Mouse (Mus musculus) kidney, adult 2 months (tissue): ENCODE measurements around the gene Susd3. TPM values are rescaled to one million over a fixed set of nuclear protein-coding genes. Genes with fewer than 3 reads are reported as not detected.

Experiments
- DNase-seq: peaks from one replicate; pipeline ENCODE4 v3.0.0; 2021
- H3K27ac ChIP-seq: fragments of 200-500 bp; 2 replicates; pipeline ENCODE4 v1.5.1; 2012; ENCODE audit warnings: low read depth, low read length, control low read depth, inconsistent platforms; ENCODE audit not compliant: insufficient read depth
- H3K27me3 ChIP-seq: fragments of 200-500 bp; replicated peaks from 2 replicates; pipeline ENCODE4 v1.6.1; 2012; ENCODE audit warnings: mild to moderate bottlenecking, moderate library complexity, low read length, inconsistent platforms; ENCODE audit not compliant: control insufficient read depth, insufficient read depth
- H3K36me3 ChIP-seq: fragments of 200-500 bp; 2 replicates; pipeline ENCODE4 v1.6.1; 2012; ENCODE audit warnings: mild to moderate bottlenecking, moderate library complexity, low read length, inconsistent platforms; ENCODE audit not compliant: control insufficient read depth, insufficient read depth
- H3K4me1 ChIP-seq: fragments of 200-500 bp; 2 replicates; pipeline ENCODE4 v1.6.1; 2011; ENCODE audit warnings: low read length; ENCODE audit not compliant: control insufficient read depth, insufficient read depth
- H3K4me3 ChIP-seq: fragments of 200-500 bp; 2 replicates; pipeline ENCODE4 v1.5.1; 2011; ENCODE audit warnings: mild to moderate bottlenecking, low read depth, low read length, control low read depth; ENCODE audit not compliant: insufficient read depth
- CTCF ChIP-seq: fragments of 200-500 bp; conservative IDR thresholded peaks from 2 replicates; pipeline ENCODE4 v1.5.1; 2011; ENCODE audit warnings: low read depth, mild to moderate bottlenecking, control low read depth, low read length, moderate library complexity, mixed read lengths; ENCODE audit not compliant: insufficient read depth, insufficient read length
- POLR2A ChIP-seq: fragments of 200-500 bp; IDR thresholded peaks from one replicate; pipeline ENCODE4 v1.6.1; 2011; ENCODE audit warnings: low read depth, low read length, control low read depth
- WGBS: fragments of 180-500 bp; shearing (Covaris S2); methylation state at CpG from one replicate; pipeline ENCODE4 v1.1.7; 2018; 5-methylcytosine and 5-hydroxymethylcytosine counted together
- polyA plus RNA-seq: library from polyadenylated mRNA; depleted of rRNA; stranded (reverse); fragments of >200 nt; gene quantifications from 2 replicates; pipeline ENCODE4 v1.2.3, GENCODE M21; 2012

Gene Susd3
- polyA plus RNA-seq, 1 experiment = 50.1 TPM

DNA sequence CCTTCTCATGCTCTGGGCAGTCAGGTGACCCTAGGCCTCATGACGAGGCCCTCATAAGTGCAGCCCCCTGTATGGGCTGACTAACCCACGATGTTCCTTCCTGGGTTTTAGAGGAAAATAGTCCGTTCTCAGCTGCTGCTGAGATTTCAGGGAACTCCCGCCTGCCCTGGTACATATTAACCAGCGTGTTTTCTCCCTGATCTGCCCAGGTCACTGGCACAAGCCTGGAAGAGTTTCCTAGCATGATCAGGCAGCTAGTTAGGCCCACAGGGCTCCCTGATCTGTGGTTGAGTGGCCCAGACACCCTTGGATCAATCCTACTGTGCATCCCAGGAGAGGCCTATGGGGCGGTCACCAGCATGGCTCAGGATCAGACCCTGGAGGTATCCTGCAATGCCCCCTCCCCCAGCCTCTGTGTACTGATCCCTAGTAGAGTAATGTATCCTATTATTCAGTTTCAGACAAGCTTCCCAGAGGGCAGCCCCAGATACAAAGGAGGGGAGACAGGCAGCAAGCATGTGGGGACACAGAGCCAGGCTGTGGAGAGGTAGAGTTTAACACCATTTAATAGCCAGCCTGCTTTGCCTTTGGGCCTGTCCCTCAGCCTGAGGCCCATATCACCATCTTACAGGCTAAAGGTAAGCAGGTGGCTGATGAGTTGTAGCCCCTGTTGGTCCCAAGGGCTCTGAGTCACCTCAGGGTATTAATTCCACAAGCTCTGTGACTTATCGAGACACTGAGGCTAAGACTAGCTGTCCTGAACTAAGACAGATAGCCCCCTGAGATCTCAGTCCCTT, 57.4 kb downstream of the Susd3 start:
- TF ChIP-seq CTCF (no peak), POLR2A (no peak)
- H3K4me3 ChIP-seq = no peak overlapping the region

DNA sequence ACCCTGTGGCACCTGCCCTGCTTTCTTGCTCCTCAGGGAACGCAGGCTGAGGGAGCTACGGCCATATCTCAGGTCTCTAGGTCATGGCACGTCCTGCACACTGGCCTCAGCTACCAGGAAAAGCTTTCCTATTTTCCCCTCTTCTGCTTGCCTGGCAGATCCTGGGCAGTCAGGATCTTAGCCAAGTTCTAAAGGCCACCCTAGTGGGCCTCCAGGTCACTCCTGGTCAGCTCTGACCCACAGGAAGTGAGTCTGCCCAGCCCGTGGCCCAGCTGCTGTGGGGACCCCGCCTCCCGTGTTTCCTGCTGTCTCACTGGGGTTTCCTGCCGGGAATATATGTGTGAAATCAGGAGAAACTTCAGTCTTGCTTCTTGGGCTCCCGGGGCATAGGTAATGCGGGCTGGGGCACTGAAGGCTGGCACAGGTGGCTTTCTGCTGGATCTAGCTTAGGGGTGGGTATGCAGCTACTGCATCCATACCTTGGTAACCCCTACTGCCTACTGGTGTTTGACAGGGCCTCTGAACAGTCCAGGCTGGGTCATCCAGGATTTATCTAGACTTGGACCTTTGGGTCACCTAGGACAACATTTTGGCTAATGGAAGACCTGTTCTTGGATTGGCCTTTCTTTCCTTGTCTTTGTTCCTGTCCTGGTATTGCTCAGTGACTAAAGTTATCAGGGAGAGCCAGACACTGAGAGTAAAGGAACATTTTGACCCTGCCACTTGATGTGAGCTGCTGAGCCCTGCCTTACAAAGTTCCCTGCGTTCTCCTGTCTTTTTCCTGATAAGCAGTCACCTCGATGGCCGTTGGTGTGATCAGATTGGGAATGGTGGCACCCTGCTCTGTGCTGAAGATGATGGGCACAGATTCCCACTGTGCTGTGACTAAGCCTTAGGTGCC, 58.3 kb downstream of the Susd3 start:
- TF ChIP-seq POLR2A (no peak), CTCF (no peak)
- no peak overlapping the region for H3K4me3 ChIP-seq
- WGBS = 15% methylated on average over 12 of the region's 12 CpGs
- H3K27ac ChIP-seq = peak overlapping the region; percentile 88
- H3K4me1 ChIP-seq = peaks cover 48% of the 10 kb centered on the region
- no peaks in the 10 kb centered on the region for H3K36me3 ChIP-seq
- peak; percentile 94 for DNase-seq
- H3K27me3 ChIP-seq = no peaks in the 10 kb centered on the region

More for the DNA sequence above, 57.4 kb downstream of the Susd3 start:
- peak overlapping the region; percentile 88 for H3K27ac ChIP-seq
- no peaks in the 10 kb centered on the region for H3K27me3 ChIP-seq
- H3K36me3 ChIP-seq = no peaks in the 10 kb centered on the region
- peak; percentile 92 for DNase-seq
- 31% methylated on average over 7 of the region's 7 CpGs for WGBS
- H3K4me1 ChIP-seq = peaks cover 48% of the 10 kb centered on the region

DNA sequence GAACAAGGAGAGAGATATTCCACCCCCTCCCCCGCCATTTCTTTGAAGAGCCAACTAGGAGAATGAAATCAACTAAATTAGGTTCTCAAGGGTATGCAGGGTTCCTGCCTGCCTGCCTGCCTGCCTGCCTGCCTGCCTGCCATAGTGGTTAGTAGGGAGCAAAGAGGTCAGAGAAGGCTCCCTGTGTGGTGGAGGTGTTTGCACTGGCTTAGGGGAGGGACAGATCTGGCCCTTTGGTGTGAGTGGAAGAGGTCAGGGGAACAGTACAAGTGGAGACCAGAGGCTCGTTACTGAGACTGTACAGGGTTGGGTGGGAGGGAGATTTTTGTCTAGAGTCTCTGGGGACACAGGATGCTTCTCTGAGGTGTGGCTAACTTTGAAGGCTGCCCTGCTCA, 59.5 kb downstream of the Susd3 start:
- WGBS = 31% methylated on average over 2 of the region's 2 CpGs
- Histone ChIP-seq H3K27ac (peak overlapping the region; percentile 92), H3K4me1 (peaks cover 48% of the 10 kb centered on the region), H3K27me3 (no peaks in the 10 kb centered on the region), H3K36me3 (no peaks in the 10 kb centered on the region), H3K4me3 (peak overlapping the region; percentile 78)
- no peak for TF ChIP-seq POLR2A
- no peak for TF ChIP-seq CTCF
- peak; percentile 56 for DNase-seq

DNA sequence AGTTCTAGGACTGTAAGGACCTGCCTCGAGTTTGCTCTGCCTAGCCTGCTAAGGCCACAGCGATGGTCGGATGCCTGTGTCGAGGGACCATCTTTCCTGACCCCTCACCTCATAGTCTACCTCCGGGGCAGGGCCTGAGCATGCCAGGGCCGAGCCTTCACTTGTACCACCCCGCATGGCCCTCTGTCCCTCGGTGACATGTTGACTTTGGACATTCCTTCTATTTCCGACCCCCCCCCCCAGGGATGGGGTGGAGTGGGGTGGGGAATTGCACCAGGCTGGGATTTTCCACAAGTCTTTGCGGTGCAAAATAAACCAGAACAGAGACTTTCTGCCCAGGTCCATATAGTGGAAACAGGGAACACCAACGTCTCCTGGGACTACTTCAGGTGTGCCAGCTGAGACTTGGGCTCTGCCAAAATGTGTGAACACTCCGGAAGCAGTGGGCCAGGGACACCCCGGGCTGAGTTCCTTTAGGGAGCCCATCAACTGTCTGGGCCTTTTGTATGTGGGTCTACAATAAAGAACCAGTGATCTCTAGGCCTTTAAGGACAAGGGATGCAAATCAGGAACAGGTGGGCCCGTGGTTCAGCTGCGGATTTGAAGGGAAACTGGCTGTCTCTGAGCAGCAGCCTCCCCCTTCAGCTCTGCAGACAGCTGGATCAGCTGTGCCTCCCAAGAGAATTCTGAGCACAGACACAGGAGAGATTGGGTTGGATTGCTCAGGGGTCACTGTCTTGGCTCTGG, 60.1 kb downstream of the Susd3 start:
- no peak for TF ChIP-seq POLR2A
- no peak for TF ChIP-seq CTCF
- peak; percentile 71 for DNase-seq
- Histone ChIP-seq H3K27me3 (no peaks in the 10 kb centered on the region), H3K27ac (peak overlapping the region; percentile 92), H3K4me1 (peaks cover 48% of the 10 kb centered on the region), H3K4me3 (peak overlapping the region; percentile 78), H3K36me3 (no peaks in the 10 kb centered on the region)
- WGBS = 7% methylated on average over 15 of the region's 15 CpGs

DNA sequence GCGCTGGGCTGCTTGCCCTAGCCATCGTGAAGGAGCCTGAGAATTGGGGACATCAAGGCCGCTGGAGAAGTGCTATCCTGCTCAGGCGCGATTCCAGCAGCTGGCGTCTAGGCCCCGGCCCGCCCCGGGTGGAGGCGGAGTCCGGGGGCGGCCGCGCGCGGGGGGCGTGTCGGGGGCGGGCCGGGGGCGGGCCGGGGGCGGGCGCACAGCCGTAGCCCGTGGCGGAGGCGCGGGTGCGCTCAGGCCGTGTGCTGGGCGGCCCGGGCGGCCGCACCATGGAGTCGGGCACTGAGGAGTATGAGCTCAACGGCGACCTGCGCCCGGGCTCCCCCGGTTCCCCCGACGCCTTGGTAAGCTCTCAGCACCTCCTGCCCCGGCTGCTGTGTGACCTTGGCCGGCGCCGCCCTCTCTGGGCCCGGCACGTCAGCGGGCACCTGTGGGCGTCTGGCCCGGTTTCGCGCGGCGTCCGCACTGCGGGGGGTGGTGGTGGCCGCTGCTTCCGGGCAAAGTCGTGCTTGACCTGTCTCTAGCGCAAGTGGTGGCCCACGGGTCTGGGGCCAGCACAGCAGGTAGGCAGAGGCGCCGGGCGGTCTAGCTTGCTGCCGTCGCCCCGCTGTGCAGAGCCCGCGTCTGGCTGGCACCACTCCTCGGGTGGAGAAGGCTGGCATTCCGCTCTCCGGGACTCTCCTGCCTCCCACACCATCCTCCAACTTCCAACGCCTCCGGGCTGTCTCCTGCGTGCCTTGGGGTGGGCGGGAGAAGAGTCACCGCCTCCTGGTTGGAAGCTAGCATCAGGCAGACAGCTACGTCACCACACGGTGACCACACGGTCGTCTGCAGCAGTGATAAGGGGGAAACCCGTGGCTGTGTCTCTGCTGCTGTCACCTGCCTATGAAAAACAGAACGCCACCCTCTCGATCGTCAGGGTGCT, 61.0 kb downstream of the Susd3 start, which contains the start of gene Ninj1:
Gene Ninj1, plus strand, starts transcription at position 198 of the 931 bp plus-strand sequence.
- H3K27me3 ChIP-seq = no peaks in the 10 kb centered on the region
- DNase-seq = peak; percentile 91
- H3K36me3 ChIP-seq = no peaks in the 10 kb centered on the region
- H3K4me1 ChIP-seq = peaks cover 41% of the 10 kb centered on the region
- peak within 1 kb of the TSS; percentile 78 for H3K4me3 ChIP-seq
- 1% methylated on average over 86 of the region's 87 CpGs for WGBS
- peak within 1 kb of the TSS; percentile 92 for H3K27ac ChIP-seq
- TF ChIP-seq POLR2A (peak; percentile 81), CTCF (no peak)

DNA sequence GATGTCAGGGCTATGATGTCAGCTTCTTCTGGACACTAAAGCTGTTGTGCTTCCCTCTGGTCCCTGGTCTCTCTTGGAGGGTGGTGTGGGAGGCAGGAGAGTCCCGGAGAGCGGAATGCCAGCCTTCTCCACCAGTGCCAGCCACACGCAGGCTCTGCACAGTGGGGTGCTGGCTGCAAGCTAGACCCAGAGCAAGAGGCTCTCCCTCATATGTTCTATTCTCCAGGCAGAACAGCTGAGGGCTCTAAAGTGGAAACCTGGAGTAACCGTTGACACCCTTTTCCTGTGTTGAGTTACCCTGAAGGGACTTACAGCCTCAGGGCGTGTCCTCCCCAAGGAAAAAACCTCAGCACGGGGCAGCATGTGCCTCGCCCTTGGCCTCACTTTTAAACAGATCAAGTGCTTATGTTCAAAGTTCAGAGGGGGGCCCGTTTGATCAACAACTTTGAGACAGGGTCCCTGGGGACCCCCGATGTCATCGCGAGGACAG, 61.7 kb downstream of the Susd3 start:
- Histone ChIP-seq H3K27ac (peak overlapping the region; percentile 90), H3K4me1 (peaks cover 34% of the 10 kb centered on the region), H3K4me3 (0 out of 2 replicates have a peak overlapping the region, but pooled peaks have one; percentile 3), H3K27me3 (no peaks in the 10 kb centered on the region), H3K36me3 (no peaks in the 10 kb centered on the region)
- TF ChIP-seq POLR2A (no peak), CTCF (no peak)
- DNase-seq = no peak
- 22% methylated on average over 11 of the region's 11 CpGs for WGBS
